Mouse (Mus musculus) CH12.LX (cell line): ENCODE data around the gene Wdr91. TPM values are rescaled to one million over a fixed set of nuclear protein-coding genes. Genes with fewer than 3 reads are reported as not detected.

Source experiments
- DNase-seq: peaks from one replicate; pipeline ENCODE4 v3.0.0-alpha.2; 2013; ENCODE audit errors: extremely low read depth
- H3K27ac ChIP-seq: 2 replicates; pipeline ENCODE4 v1.5.1; 2012; ENCODE audit warnings: low read depth, mild to moderate bottlenecking, control low read depth, moderate library complexity; ENCODE audit not compliant: insufficient read depth
- H3K27me3 ChIP-seq: replicated peaks from 2 replicates; pipeline ENCODE3; 2012; ENCODE audit warnings: inconsistent platforms
- H3K36me3 ChIP-seq, 2 experiments: replicated peaks in 1 of 2; 2 replicates each; pipeline versions ENCODE3 to v1.6.1; 2012; ENCODE audit warnings: inconsistent platforms in 1 of 2, low read length in 1 of 2, mild to moderate bottlenecking in 1 of 2, mixed read lengths in 1 of 2, moderate library complexity in 1 of 2; ENCODE audit not compliant: control insufficient read depth in 1 of 2, insufficient read depth in 1 of 2
- H3K4me1 ChIP-seq, 2 experiments: 2 replicates each; pipeline ENCODE4 v1.6.1; 2012; ENCODE audit warnings: inconsistent platforms in 1 of 2, moderate library complexity in 1 of 2; ENCODE audit not compliant: insufficient read depth in 2 of 2, control insufficient read depth in 1 of 2
- H3K4me2 ChIP-seq: 2 replicates; pipeline ENCODE4 v1.6.1; 2012; ENCODE audit warnings: low read depth, mild to moderate bottlenecking, control low read depth; ENCODE audit not compliant: poor library complexity, insufficient read depth, severe bottlenecking
- H3K4me3 ChIP-seq, 3 experiments: fragments of 150-350 bp in 1 of 3; sonication (generic) in 1 of 3; replicated peaks in 1 of 3; 2 replicates each; pipeline versions ENCODE3 to v1.5.1; 2011 to 2012; ENCODE audit warnings: low read depth in 2 of 3, low read length in 2 of 3, mild to moderate bottlenecking in 2 of 3, moderate library complexity in 2 of 3, control low read depth in 1 of 3, improper control_type of control experiment in 1 of 3, inconsistent platforms in 1 of 3, mixed read lengths in 1 of 3; ENCODE audit not compliant: poor library complexity in 1 of 3
- H3K79me2 ChIP-seq: replicated peaks from 2 replicates; pipeline ENCODE4 v1.6.1; 2012; ENCODE audit warnings: mild to moderate bottlenecking, moderate library complexity; ENCODE audit not compliant: control insufficient read depth, poor library complexity, insufficient read depth, severe bottlenecking; ENCODE audit errors: extremely low read depth
- H3K9ac ChIP-seq: 2 replicates; pipeline ENCODE4 v1.6.1; 2012; ENCODE audit warnings: low read depth, mild to moderate bottlenecking, control low read depth, moderate library complexity; ENCODE audit not compliant: insufficient read depth
- H3K9me3 ChIP-seq: replicated peaks from 2 replicates; pipeline ENCODE3; 2012; ENCODE audit warnings: low read length, inconsistent platforms, mixed read lengths
- BHLHE40 ChIP-seq: IDR thresholded peaks from 2 replicates; pipeline ENCODE4 v1.6.1; 2011; ENCODE audit warnings: mild to moderate bottlenecking, low read depth, low read length, improper control_type of control experiment
- CHD1 ChIP-seq: IDR thresholded peaks from 2 replicates; pipeline ENCODE4 v1.6.1; 2012; ENCODE audit warnings: low read depth, low read length, improper control_type of control experiment, inconsistent platforms
- CHD2 ChIP-seq: IDR thresholded peaks from 2 replicates; pipeline ENCODE4 v1.6.1; 2011; ENCODE audit warnings: low read length, improper control_type of control experiment
- CTCF ChIP-seq, 2 experiments: IDR thresholded peaks in 1 of 2; conservative IDR thresholded peaks in 1 of 2; 2 replicates each; pipeline ENCODE4 v1.5.1; 2011 to 2012; ENCODE audit warnings: low read depth in 2 of 2, low read length in 2 of 2, improper control_type of control experiment in 1 of 2, inconsistent platforms in 1 of 2, mild to moderate bottlenecking in 1 of 2, moderate library complexity in 1 of 2
- E2F4 ChIP-seq: IDR thresholded peaks from 2 replicates; pipeline ENCODE4 v1.6.1; 2011; ENCODE audit warnings: low read depth, low read length, improper control_type of control experiment; ENCODE audit not compliant: insufficient replicate concordance
- ELF1 ChIP-seq: IDR thresholded peaks from 2 replicates; pipeline ENCODE4 v1.6.1; 2014; ENCODE audit warnings: low read depth, mild to moderate bottlenecking, inconsistent platforms, low read length, improper control_type of control experiment
- EP300 ChIP-seq: IDR thresholded peaks from 2 replicates; pipeline ENCODE4 v1.6.1; 2011; ENCODE audit warnings: low read length, improper control_type of control experiment
- ETS1 ChIP-seq: conservative IDR thresholded peaks from 2 replicates; pipeline ENCODE4 v1.6.1; 2012; ENCODE audit warnings: low read depth, mild to moderate bottlenecking, inconsistent platforms, low read length, improper control_type of control experiment, moderate library complexity
- GABPA ChIP-seq: IDR thresholded peaks from 2 replicates; pipeline ENCODE4 v1.6.1; 2012; ENCODE audit warnings: low read depth, low read length, improper control_type of control experiment, inconsistent platforms; ENCODE audit not compliant: insufficient replicate concordance
- HCFC1 ChIP-seq: IDR thresholded peaks from 2 replicates; pipeline ENCODE4 v1.6.1; 2012; ENCODE audit warnings: low read depth, mild to moderate bottlenecking, inconsistent platforms, low read length, improper control_type of control experiment
- IRF4 ChIP-seq: IDR thresholded peaks from 2 replicates; pipeline ENCODE4 v1.6.1; 2014; ENCODE audit warnings: low read depth, mild to moderate bottlenecking, inconsistent platforms, low read length, improper control_type of control experiment
- JUN ChIP-seq: IDR thresholded peaks from 2 replicates; pipeline ENCODE4 v1.6.1; 2011; ENCODE audit warnings: low read depth, mild to moderate bottlenecking, low read length, improper control_type of control experiment, moderate library complexity; ENCODE audit not compliant: insufficient read depth
- JUND ChIP-seq: conservative IDR thresholded peaks from 2 replicates; pipeline ENCODE4 v1.6.1; 2011; ENCODE audit warnings: low read depth, low read length, improper control_type of control experiment
- KAT2A ChIP-seq: IDR thresholded peaks from 2 replicates; pipeline ENCODE4 v1.6.1; 2012; ENCODE audit warnings: low read length, improper control_type of control experiment, inconsistent platforms; ENCODE audit not compliant: insufficient replicate concordance
- MAFK ChIP-seq: IDR thresholded peaks from 2 replicates; pipeline ENCODE4 v1.6.1; 2011; ENCODE audit warnings: low read length, improper control_type of control experiment; ENCODE audit not compliant: insufficient replicate concordance
- MAX ChIP-seq: IDR thresholded peaks from 2 replicates; pipeline ENCODE4 v1.6.1; 2011; ENCODE audit warnings: low read length, improper control_type of control experiment
- MAZ ChIP-seq: IDR thresholded peaks from 2 replicates; pipeline ENCODE4 v1.6.1; 2012; ENCODE audit warnings: low read depth, mild to moderate bottlenecking, inconsistent platforms, low read length, improper control_type of control experiment, moderate library complexity
- MEF2A ChIP-seq: IDR thresholded peaks from 2 replicates; pipeline ENCODE4 v1.6.1; 2014; ENCODE audit warnings: low read depth, mild to moderate bottlenecking, inconsistent platforms, low read length, improper control_type of control experiment, borderline replicate concordance
- MXI1 ChIP-seq: IDR thresholded peaks from 2 replicates; pipeline ENCODE4 v1.6.1; 2011; ENCODE audit warnings: mild to moderate bottlenecking, low read depth, low read length, improper control_type of control experiment
- NELFE ChIP-seq: IDR thresholded peaks from 2 replicates; pipeline ENCODE4 v1.6.1; 2011; ENCODE audit warnings: low read depth, low read length, improper control_type of control experiment
- PAX5 ChIP-seq: IDR thresholded peaks from 2 replicates; pipeline ENCODE4 v1.6.1; 2012; ENCODE audit warnings: low read length, inconsistent platforms, mixed read lengths
- POLR2A ChIP-seq: IDR thresholded peaks from 2 replicates; pipeline ENCODE4 v1.6.1; 2011; ENCODE audit warnings: low read depth, mild to moderate bottlenecking, improper control_type of control experiment, low read length
- POLR2AphosphoS2 ChIP-seq: IDR thresholded peaks from 2 replicates; pipeline ENCODE4 v1.6.1; 2011; ENCODE audit warnings: low read depth, low read length, improper control_type of control experiment
- RAD21 ChIP-seq: IDR thresholded peaks from 2 replicates; pipeline ENCODE4 v1.6.1; 2011; ENCODE audit warnings: low read depth, mild to moderate bottlenecking, low read length, improper control_type of control experiment, moderate library complexity
- RCOR1 ChIP-seq: conservative IDR thresholded peaks from 2 replicates; pipeline ENCODE4 v1.6.1; 2012; ENCODE audit warnings: low read depth, mild to moderate bottlenecking, inconsistent platforms, low read length, improper control_type of control experiment
- SIN3A ChIP-seq: IDR thresholded peaks from 2 replicates; pipeline ENCODE4 v1.6.1; 2012; ENCODE audit warnings: low read length, improper control_type of control experiment, inconsistent platforms
- TBP ChIP-seq: conservative IDR thresholded peaks from 2 replicates; pipeline ENCODE4 v1.6.1; 2011; ENCODE audit warnings: low read depth, low read length, improper control_type of control experiment
- TCF12 ChIP-seq: IDR thresholded peaks from 2 replicates; pipeline ENCODE4 v1.6.1; 2014; ENCODE audit warnings: low read depth, mild to moderate bottlenecking, inconsistent platforms, low read length, improper control_type of control experiment
- UBTF ChIP-seq: IDR thresholded peaks from 2 replicates; pipeline ENCODE4 v1.6.1; 2012; ENCODE audit warnings: low read depth, mild to moderate bottlenecking, inconsistent platforms, low read length, improper control_type of control experiment, moderate library complexity
- USF1 ChIP-seq: IDR thresholded peaks from 2 replicates; pipeline ENCODE4 v1.6.1; 2014; ENCODE audit warnings: low read depth, mild to moderate bottlenecking, inconsistent platforms, low read length, improper control_type of control experiment
- USF2 ChIP-seq: conservative IDR thresholded peaks from 2 replicates; pipeline ENCODE4 v1.6.1; 2011; ENCODE audit warnings: low read depth, low read length, improper control_type of control experiment
- ZKSCAN1 ChIP-seq: IDR thresholded peaks from 2 replicates; pipeline ENCODE4 v1.6.1; 2012; ENCODE audit warnings: low read depth, inconsistent platforms, low read length, improper control_type of control experiment, borderline replicate concordance
- ZMIZ1 ChIP-seq: IDR thresholded peaks from 2 replicates; pipeline ENCODE4 v1.6.1; 2012; ENCODE audit warnings: low read depth, mild to moderate bottlenecking, inconsistent platforms, low read length, improper control_type of control experiment
- ZNF384 ChIP-seq: IDR thresholded peaks from 2 replicates; pipeline ENCODE4 v1.6.1; 2012; ENCODE audit warnings: low read depth, low read length, improper control_type of control experiment, inconsistent platforms
- dilution Hi-C: fragments of 300-500 bp; cut with MboI; formaldehyde crosslinking; loops from 2 replicates; pipeline ENCODE4 v1.14.3; 2020; ENCODE audit warnings: low sequenced_read_pairs; ENCODE audit not compliant: extremely low pct_unique_long_range_greater_than_20kb, extremely low pct_ligation_motif_present
- in situ Hi-C: fragments of 300-500 bp; cut with MboI; formaldehyde crosslinking; loops from 3 replicates; pipeline ENCODE4 v1.14.3; 2019; ENCODE audit warnings: low sequenced_read_pairs, low pct_ligation_motif_present, low pct_unique_long_range_greater_than_20kb, mixed read lengths
- polyA plus RNA-seq: library from polyadenylated mRNA; unstranded; fragments of >175 nt; gene quantifications from 2 replicates; pipeline ENCODE4 v1.2.1, GENCODE M21; 2012; ENCODE audit warnings: low read depth; ENCODE audit not compliant: insufficient read length
- total RNA-seq, 2 experiments: library from RNA; depleted of rRNA; stranded (reverse); fragments of 300-350 nt in 1 of 2; fragments of >200 nt in 1 of 2; gene quantifications; 2 replicates each; pipeline ENCODE4 v1.2.3; 2012 to 2014

Wdr91 gene
- total and polyA plus RNA-seq, 3 experiments: 10.6 to 26.5 (median 19.2) TPM

DNA sequence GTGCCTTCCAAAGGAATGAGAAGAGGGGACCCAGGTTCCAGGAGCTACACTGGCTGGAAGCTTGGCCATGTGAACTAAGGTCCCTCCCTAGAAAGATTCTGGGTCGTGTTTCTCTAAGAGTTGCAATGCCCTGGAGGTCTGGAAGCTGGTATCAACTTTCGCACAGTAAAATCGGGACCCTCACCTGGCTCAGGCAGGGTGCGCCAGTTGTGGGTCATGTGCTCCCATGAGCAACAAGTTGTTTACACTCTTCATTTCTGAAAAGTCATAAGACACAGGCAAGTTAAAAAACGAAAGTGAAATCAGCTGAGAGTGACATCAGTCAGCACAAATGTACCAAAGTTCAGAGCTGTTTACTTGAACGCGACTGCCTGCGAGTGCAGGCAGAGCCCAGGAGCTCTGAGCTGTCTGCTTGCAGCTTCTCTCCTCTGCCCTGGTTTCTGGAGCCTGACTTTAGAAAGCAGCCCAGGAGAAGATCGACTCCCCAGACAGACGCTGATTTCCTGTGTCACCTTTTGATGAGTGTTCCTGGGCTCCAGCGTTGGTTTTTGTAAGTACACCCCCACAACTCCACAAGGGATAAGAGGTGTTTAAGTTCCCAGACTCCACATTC is 47.8 kb downstream of the Wdr91 start, which contains the start of gene Tmem140 (continued):
- no peak for TF ChIP-seq MEF2A
- no peak for TF ChIP-seq PAX5
- no peak for TF ChIP-seq MXI1
- TF ChIP-seq HCFC1: no peak
- no peak for TF ChIP-seq RCOR1
- TF ChIP-seq CTCF (conservative IDR thresholded peaks at IDR 0.05 in 1 of 2, IDR thresholded peaks at IDR 0.05 in 1 of 2; ENCODE audit: low read depth in 2 of 2, low read length in 2 of 2): no peak
- no peak for TF ChIP-seq EP300
- peak; percentile 95 for TF ChIP-seq SIN3A
- TF ChIP-seq, all 38 proteins: peak for 9

DNA sequence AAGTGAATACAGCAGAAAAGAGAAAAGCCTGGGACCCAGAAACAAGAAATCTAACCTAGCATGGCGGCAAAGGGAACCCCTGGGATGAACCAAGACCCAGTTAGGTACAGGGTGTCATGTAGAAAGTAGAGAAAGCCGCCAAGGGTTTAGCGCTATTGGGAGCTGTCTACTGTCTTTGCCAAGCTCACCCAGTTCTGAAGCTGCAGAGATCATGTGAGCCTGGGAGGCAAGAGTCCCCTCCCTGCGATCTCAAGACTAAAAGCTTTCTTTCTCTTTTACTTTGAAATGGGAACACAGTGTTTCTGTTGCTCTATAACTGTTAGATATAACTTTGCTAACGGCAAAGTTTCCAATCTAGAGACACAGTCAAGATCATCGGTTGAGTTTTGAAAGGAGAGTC is 48.3 kb downstream of the Wdr91 start:
- Histone ChIP-seq H3K9me3 (peaks cover 1% of the 10 kb centered on the region), H3K36me3 (peaks cover 0 to 2% of the 10 kb centered on the region in 2 experiments), H3K4me1 (peaks cover 18 to 50% of the 10 kb centered on the region in 2 experiments), H3K4me2 (peak overlapping the region; percentile 83), H3K27me3 (no peaks in the 10 kb centered on the region), H3K9ac (peak overlapping the region; percentile 71), H3K79me2 (no peaks in the 10 kb centered on the region; the same call in 1 of the 2 replicates), H3K4me3 (peak overlapping the region; percentile 55 to 68 (median 58)), H3K27ac (peak overlapping the region; percentile 66; the same call in 1 of the 2 replicates)
- no peak for DNase-seq
- dilution Hi-C loops (no loop called here), in situ Hi-C loops (no loop called here)
- TF ChIP-seq ETS1: no peak
- 0 out of 2 replicates have a peak, but pooled peaks have one; percentile 8 for TF ChIP-seq HCFC1
- TF ChIP-seq POLR2A: no peak
- TF ChIP-seq USF2: no peak
- TF ChIP-seq POLR2AphosphoS2: no peak
- TF ChIP-seq USF1: no peak; the same call in 1 of the 2 replicates
- TF ChIP-seq MAFK: no peak
- no peak for TF ChIP-seq CHD2
- TF ChIP-seq RCOR1: no peak
- no peak for TF ChIP-seq JUND
- TF ChIP-seq SIN3A: no peak; the same call in 1 of the 2 replicates
- TF ChIP-seq NELFE: no peak
- TF ChIP-seq TCF12: 0 out of 2 replicates have a peak, but pooled peaks have one; percentile 19
- no peak for TF ChIP-seq GABPA
- no peak for TF ChIP-seq UBTF
- TF ChIP-seq ZKSCAN1: no peak
- TF ChIP-seq MEF2A: no peak
- TF ChIP-seq ZMIZ1: no peak
- no peak for TF ChIP-seq RAD21
- TF ChIP-seq MAX: no peak
- TF ChIP-seq CTCF (conservative IDR thresholded peaks at IDR 0.05 in 1 of 2, IDR thresholded peaks at IDR 0.05 in 1 of 2; ENCODE audit: low read depth in 2 of 2, low read length in 2 of 2): no peak
- TF ChIP-seq PAX5: no peak
- no peak for TF ChIP-seq IRF4
- TF ChIP-seq MAZ: 0 out of 2 replicates have a peak, but pooled peaks have one; percentile 33
- TF ChIP-seq CHD1: peak; percentile 45; the same call in 1 of the 2 replicates
- 0 out of 2 replicates have a peak, but pooled peaks have one; percentile 26 for TF ChIP-seq MXI1
- TF ChIP-seq ELF1: no peak
- no peak for TF ChIP-seq JUN
- no peak for TF ChIP-seq TBP
- TF ChIP-seq KAT2A: no peak
- no peak for TF ChIP-seq E2F4
- no peak for TF ChIP-seq ZNF384
- 0 out of 2 replicates have a peak, but pooled peaks have one; percentile 20 for TF ChIP-seq BHLHE40
